Mouse (Mus musculus): ENCODE results near the gene Mbd3. TPM values are rescaled to one million over a fixed set of nuclear protein-coding genes. Genes with fewer than 3 reads are reported as not detected.

The Mbd3 gene
- 234 and 278 TPM in 2 replicates for polyA plus RNA-seq (2012)

GRCm38 (mm10) chr10:80399191-80399972 is at the start of gene Mbd3:
TSS of gene Mbd3 (minus strand) at chr10:80399550.

GRCm38 (mm10) chr10:80433513-80434232 is 34.3 kb upstream of the Mbd3 start, which contains the start of gene Tcf3:
TSS of gene Tcf3 (minus strand) at chr10:80433647.

GRCm38 (mm10) chr10:80406684-80407501 is 7.5 kb upstream of the Mbd3 start, which contains the start of gene Uqcr11:
TSS of gene Uqcr11 (minus strand) at chr10:80406830.

GRCm38 (mm10) chr10:80387522-80387959 is 11.8 kb downstream of the Mbd3 start, which contains the start of gene Mex3d:
TSS of gene Mex3d (minus strand) at chr10:80387659.

GRCm38 (mm10) chr10:80356001-80356682 is 43.2 kb downstream of the Mbd3 start, which contains the start of gene Plk5:
TSS of gene Plk5 (plus strand) at chr10:80356459.

GRCm38 (mm10) chr10:80348244-80348781 is 51.0 kb downstream of the Mbd3 start, which contains the start of gene Adamtsl5:
TSS of gene Adamtsl5 (minus strand) at chr10:80348412.

Other genes with a start within 250 kb of the Mbd3 start
- gene Cirbp, start 233.6 kb downstream of the Mbd3 start, polyA plus RNA-seq (2012), result 43.7 and 63.7 TPM in 2 replicates
- 9.2 and 11.3 TPM in 2 replicates for gene 1600002K03Rik, start 226.6 kb downstream of the Mbd3 start, polyA plus RNA-seq (2012)
- gene Efna2, start 220.1 kb downstream of the Mbd3 start, polyA plus RNA-seq (2012), result 1.1 and 2.4 TPM in 2 replicates
- gene Mum1, start 173.1 kb downstream of the Mbd3 start, polyA plus RNA-seq (2012), result 29.1 and 31.3 TPM in 2 replicates
- 178 and 185 TPM in 2 replicates for gene Ndufs7, start 150.4 kb downstream of the Mbd3 start, polyA plus RNA-seq (2012)
- 5.0 and 5.2 TPM in 2 replicates for gene Gamt, start 138.5 kb downstream of the Mbd3 start, polyA plus RNA-seq (2012)
- 594 and 636 TPM in 2 replicates for gene Dazap1, start 138.1 kb downstream of the Mbd3 start, polyA plus RNA-seq (2012)
- 9,463 and 9,670 TPM in 2 replicates for gene Rps15, start 107.1 kb downstream of the Mbd3 start, polyA plus RNA-seq (2012)
- gene Apc2, start 103.6 kb downstream of the Mbd3 start, polyA plus RNA-seq (2012), result 0.43 and 0.77 TPM in 2 replicates
- gene 2310011J03Rik, start 79.0 kb downstream of the Mbd3 start, polyA plus RNA-seq (2012), result 74.9 and 88.4 TPM in 2 replicates
- 18.0 and 23.1 TPM in 2 replicates for gene Pcsk4, start 70.1 kb downstream of the Mbd3 start, polyA plus RNA-seq (2012)
- 13.1 and 18.3 TPM in 2 replicates for gene Reep6, start 69.6 kb downstream of the Mbd3 start, polyA plus RNA-seq (2012)
- 7.0 and 10.4 TPM in 2 replicates for gene Adamtsl5, start 51.1 kb downstream of the Mbd3 start, polyA plus RNA-seq (2012)
- gene Plk5, start 43.1 kb downstream of the Mbd3 start, polyA plus RNA-seq (2012), result 0.23 and 0.25 TPM in 2 replicates
- gene Mex3d, start 11.9 kb downstream of the Mbd3 start, polyA plus RNA-seq (2012), result 29.8 and 33.4 TPM in 2 replicates
- 1,352 and 1,389 TPM in 2 replicates for gene Uqcr11, start 7.3 kb upstream of the Mbd3 start, polyA plus RNA-seq (2012)
- gene Tcf3, start 34.1 kb upstream of the Mbd3 start, polyA plus RNA-seq (2012), result 552 and 623 TPM in 2 replicates
- gene Onecut3, start 95.3 kb upstream of the Mbd3 start, polyA plus RNA-seq (2012), result 0.01 and 0.04 TPM in 2 replicates
- gene Atp8b3, start 139.6 kb upstream of the Mbd3 start, polyA plus RNA-seq (2012), result 0.06 and 0.09 TPM in 2 replicates
- gene Rexo1, start 162.0 kb upstream of the Mbd3 start, polyA plus RNA-seq (2012), result 237 and 340 TPM in 2 replicates
- 120 and 125 TPM in 2 replicates for gene Klf16, start 177.8 kb upstream of the Mbd3 start, polyA plus RNA-seq (2012)
- 412 and 620 TPM in 2 replicates for gene Abhd17a, start 190.8 kb upstream of the Mbd3 start, polyA plus RNA-seq (2012)
- gene Scamp4, start 203.3 kb upstream of the Mbd3 start, polyA plus RNA-seq (2012), result 86.8 and 101 TPM in 2 replicates
- gene Adat3, start 203.3 kb upstream of the Mbd3 start, polyA plus RNA-seq (2012), result 13.4 and 15.6 TPM in 2 replicates
- 1.1 and 1.3 TPM in 2 replicates for gene Gm49322, start 206.5 kb upstream of the Mbd3 start, polyA plus RNA-seq (2012)
- 452 and 519 TPM in 2 replicates for gene Csnk1g2, start 223.3 kb upstream of the Mbd3 start, polyA plus RNA-seq (2012)